Mouse (Mus musculus): ENCODE data around the gene Parp12. TPM values are rescaled to one million over a fixed set of nuclear protein-coding genes. Genes with fewer than 3 reads are reported as not detected.

The Parp12 gene
- polyA plus RNA-seq (2015; fragmentation: Illumina TruSeq; extraction: RNeasy Lipid Tissue Mini Kit (QIAGEN cat#74804); ENCODE audit: insufficient read depth, low read depth, low replicate concordance): 8.1 TPM

GRCm38 (mm10) chr6:39117584-39118455 lies at the start of gene Parp12:
Gene Parp12, minus strand, starts transcription at chr6:39118349.

Other genes starting within 250 kb of the Parp12 start
- 2.6 TPM for gene Tbxas1, start 242.9 kb downstream of the Parp12 start, polyA plus RNA-seq (2015; fragmentation: Illumina TruSeq; extraction: RNeasy Lipid Tissue Mini Kit (QIAGEN cat#74804); ENCODE audit: insufficient read depth, low read depth, low replicate concordance)
- 3.7 TPM for gene Hipk2, start 242.2 kb downstream of the Parp12 start, polyA plus RNA-seq (2015; fragmentation: Illumina TruSeq; extraction: RNeasy Lipid Tissue Mini Kit (QIAGEN cat#74804); ENCODE audit: insufficient read depth, low read depth, low replicate concordance)
- gene Kdm7a, start 88.4 kb upstream of the Parp12 start, polyA plus RNA-seq (2015; fragmentation: Illumina TruSeq; extraction: RNeasy Lipid Tissue Mini Kit (QIAGEN cat#74804); ENCODE audit: insufficient read depth, low read depth, low replicate concordance): 2.6 TPM

Measured in pancreas, adult 10 weeks (tissue).